Mouse (Mus musculus) left cerebral cortex, postnatal 36 days (tissue): Measurements from ENCODE around the gene Imp4. TPM values are rescaled to one million over a fixed set of nuclear protein-coding genes. Genes with fewer than 3 reads are reported as not detected.

Experiments
- DNase-seq, 2 experiments: peaks; one replicate each; pipeline ENCODE4 v3.0.0; 2021 to 2022; ENCODE audit warnings: low spot score in 2 of 2, mixed read lengths in 1 of 2
- intact Hi-C: fragments of 180-260 bp; cut with DNase I; formaldehyde crosslinking; loops from one replicate; pipeline ENCODE4 v1.15.1; 2025
- microRNA-seq: library from miRNA; unstranded; fragments of <30 nt; microRNA quantifications from one replicate; pipeline ENCODE4 v1.2.0, GENCODE M21; 2022
- total RNA-seq, 2 experiments: library from RNA; stranded (reverse); gene quantifications; 2 replicates each; pipeline ENCODE4 v1.2.3; 2021

Imp4 gene
- total RNA-seq, 2 experiments from 2014 or later, result 29.7 to 35.1 TPM

- DNase-seq, result no peak
- intact Hi-C loops, result no loop called here
Observed at GRCm38 (mm10) chr1:34491480-34491879, 51.8 kb downstream of the Imp4 start.

Small RNA genes lying within 50 kb of the gene (microRNA-seq; reads per million reads assigned to microRNA genes)
- 1.0 reads per million for gene Mir5103

Other genes with a start within 250 kb of the Imp4 start
- gene Ccdc115, start 179 bp upstream of the Imp4 start, total RNA-seq, result 10 to 100 TPM; 15.2 to 16.5 TPM
- gene Ptpn18, start 19.9 kb downstream of the Imp4 start, total RNA-seq, result 1 to 10 TPM; 3.5 to 6.1 TPM
- not detected for gene Prss39, start 58.6 kb downstream of the Imp4 start, total RNA-seq
- gene Cfc1, start 95.8 kb downstream of the Imp4 start, total RNA-seq, result not detected
- not detected for gene Prss40, start 121.1 kb downstream of the Imp4 start, total RNA-seq
- 10 to 100 TPM; 24.9 to 28.5 TPM for gene Amer3, start 139.8 kb downstream of the Imp4 start, total RNA-seq